Comparison of ENCODE assay signal across 13 mouse cellular contexts in the genomic region with DNA sequence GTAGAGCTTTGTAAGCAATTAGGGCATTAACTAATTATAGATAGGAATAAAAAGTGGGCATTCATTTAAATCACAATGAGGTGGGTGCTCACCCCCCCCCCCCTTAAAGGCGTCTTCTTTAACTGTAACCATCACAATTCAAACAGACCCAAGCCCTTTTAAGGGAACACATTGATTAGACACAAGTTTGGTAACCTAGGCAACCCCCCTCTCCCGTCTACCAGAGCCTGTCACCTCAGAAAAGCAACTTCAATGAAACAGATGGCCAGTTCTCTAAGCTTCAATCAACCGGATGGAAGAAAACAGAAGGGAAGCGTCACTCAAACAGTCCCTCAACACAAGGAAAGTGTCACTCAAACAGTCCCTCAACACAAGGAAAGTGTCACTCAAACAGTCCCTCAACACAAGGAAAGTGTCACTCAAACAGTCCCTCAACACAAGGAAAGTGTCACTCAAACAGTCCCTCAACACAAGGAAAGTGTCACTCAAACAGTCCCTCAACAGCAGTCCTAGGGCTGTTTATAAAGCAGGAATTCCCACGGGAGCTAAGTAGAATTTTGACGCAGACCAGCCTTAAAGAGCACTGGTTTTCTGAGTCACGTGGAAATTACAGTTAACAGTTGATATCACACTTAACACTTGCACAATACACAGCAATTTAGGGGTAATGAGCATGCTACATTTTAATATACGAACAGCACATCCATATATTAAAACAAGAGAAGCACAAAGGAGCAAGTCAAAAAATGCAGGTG. TPM values are rescaled to one million over a fixed set of nuclear protein-coding genes. Genes with fewer than 3 reads are reported as not detected.
DNase-seq lines count a peak whose midpoint lies in the region; ATAC-seq lines count a peak whose summit lies in the region.
"Had no signal": no experiment of that assay in that cellular context is flagged by ENCODE, and none has a peak within 500 bp of the region (broad histone marks: within the 10 kb centered on the region; RNA-seq: fewer than 3 reads in every experiment).

No protein-coding gene starts in this region.

- WGBS in hindbrain, embryonic 13.5 days: 19% methylated on average over 8 of the region's 8 CpGs
- 13% methylated on average over 8 of the region's 8 CpGs for WGBS in midbrain, embryonic 14.5 days

- no peak overlapping the region for H3K9ac ChIP-seq in hindbrain, embryonic 13.5 days
- no peak overlapping the region for H3K9ac ChIP-seq in midbrain, embryonic 14.5 days (replicated peaks; ENCODE audit: low read length)
- H3K9ac ChIP-seq: liver, embryonic 14.5 days had no signal

- H3K27me3 ChIP-seq in hindbrain, embryonic 13.5 days: no peaks in the 10 kb centered on the region
- H3K27me3 ChIP-seq in midbrain, embryonic 14.5 days (ENCODE audit: control insufficient read depth, insufficient read depth, low read length): no peaks in the 10 kb centered on the region

- H3K9me3 ChIP-seq in hindbrain, embryonic 13.5 days: no peaks in the 10 kb centered on the region
- H3K9me3 ChIP-seq in midbrain, embryonic 14.5 days (ENCODE audit: control insufficient read depth, low read length): no peaks in the 10 kb centered on the region

- H3K27ac ChIP-seq in hindbrain, embryonic 13.5 days: peak overlapping the region; percentile 2; the same call in 1 of the 2 replicates
- no peak overlapping the region for H3K27ac ChIP-seq in midbrain, embryonic 14.5 days (replicated peaks; ENCODE audit: low read depth, low read length)
- H3K27ac ChIP-seq: heart, adult 2 months; liver, embryonic 14.5 days had no signal

- ATAC-seq in hindbrain, embryonic 13.5 days (ENCODE audit: low FRiP score): peak; percentile 87
- ATAC-seq in midbrain, embryonic 14.5 days (ENCODE audit: low FRiP score, low TSS enrichment): peak; percentile 85

- H3K36me3 ChIP-seq in hindbrain, embryonic 13.5 days: no peaks in the 10 kb centered on the region
- no peaks in the 10 kb centered on the region for H3K36me3 ChIP-seq in midbrain, embryonic 14.5 days (ENCODE audit: control insufficient read depth, insufficient read depth, low read length)

- peaks cover 7% of the 10 kb centered on the region for H3K4me1 ChIP-seq in hindbrain, embryonic 13.5 days (replicated peaks)
- no peaks in the 10 kb centered on the region for H3K4me1 ChIP-seq in midbrain, embryonic 14.5 days (ENCODE audit: control insufficient read depth, insufficient read depth, low read length)

- no peak overlapping the region for H3K4me2 ChIP-seq in hindbrain, embryonic 13.5 days
- no peak overlapping the region for H3K4me2 ChIP-seq in midbrain, embryonic 14.5 days (ENCODE audit: low read length)

- H3K4me3 ChIP-seq in hindbrain, embryonic 13.5 days: no peak overlapping the region
- no peak overlapping the region for H3K4me3 ChIP-seq in midbrain, embryonic 14.5 days (replicated peaks; ENCODE audit: low read depth, low read length)
- H3K4me3 ChIP-seq: heart, adult 2 months had no signal

- intact Hi-C loops in gastrocnemius, postnatal 14 days (cut with DNase I; ENCODE audit: low total_unique reads): no loop called here

- peak; percentile 26 for DNase-seq in brain, adult 2 months (ENCODE audit: low read depth, low spot score)
- DNase-seq in embryo, embryonic 9.5 days (ENCODE audit: extremely low spot score): peak; percentile 61
- peak; percentile 71 for DNase-seq in midbrain, embryonic 14.5 days
- DNase-seq in adipocyte (ENCODE audit: low spot score): no peak
- DNase-seq in gastrocnemius, postnatal 14 days: no peak
- no peak for DNase-seq in cerebellum, adult 9-10 months
- DNase-seq in spleen, postnatal 36 days (ENCODE audit: low spot score in 2 of 2): no peak
- DNase-seq: heart, adult 2 months; kidney, postnatal 25 days; lung, postnatal 4 days; thymus, postnatal 36 days had no signal

RNA-seq across cellular contexts. Expression of a gene that starts 59.1 kb away (rescaled TPM):
- polyA plus RNA-seq in hindbrain, embryonic 13.5 days (2015; fragmentation: Nextera tagmentation; extraction: Ambion mirVana): 19.1 and 26.4 TPM in 2 replicates
- polyA plus RNA-seq in midbrain, embryonic 14.5 days (2014; fragmentation: Nextera tagmentation; extraction: Ambion mirVana): 10.5 and 20.5 TPM in 2 replicates
- total RNA-seq in gastrocnemius, postnatal 14 days (2021): 1 to 10 TPM; 4.1 to 4.8 TPM

Comparison
In these comparisons a context has a peak if more than half of its experiments do, and no peak if none do; other contexts are left out.
1. DNase-seq: peak in brain, adult 2 months (single experiment), embryo, embryonic 9.5 days (single experiment) and midbrain, embryonic 14.5 days (single experiment); none in adipocyte (single experiment), gastrocnemius, postnatal 14 days (single experiment), cerebellum, adult 9-10 months (single experiment) and spleen, postnatal 36 days (0 of 2).